Mouse (Mus musculus): ENCODE measurements around the gene Susd5. TPM values are rescaled to one million over a fixed set of nuclear protein-coding genes. Genes with fewer than 3 reads are reported as not detected.

Susd5 gene
- polyA plus RNA-seq, 1 experiment from 2014 or later: 0.05 TPM

DNA sequence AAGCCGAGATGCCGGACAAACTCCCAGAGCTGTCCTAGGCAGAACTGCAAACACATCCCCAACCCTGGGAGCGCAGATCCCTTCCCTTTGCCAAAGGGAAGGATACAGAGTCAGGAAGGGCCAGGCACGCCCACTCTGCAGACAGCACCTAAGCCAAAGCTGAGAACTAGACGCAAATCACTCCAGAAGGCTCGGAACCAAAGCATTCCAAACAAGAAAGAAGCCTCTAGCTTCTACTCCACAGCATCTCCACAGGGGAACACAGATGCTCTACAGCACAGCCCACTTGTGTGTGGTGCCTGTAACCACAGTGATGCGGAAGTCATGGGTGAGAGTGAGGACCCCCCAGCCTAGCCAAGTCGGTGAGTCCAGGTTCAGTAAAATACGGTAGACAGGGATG, 31.8 kb upstream of the Susd5 start:
- 70% methylated on average over 9 of the region's 9 CpGs for WGBS
- Histone ChIP-seq H3K4me2 (ENCODE audit: low read length) (peak overlapping the region; percentile 70), H3K4me3 (ENCODE audit: low read depth, low read length) (peak overlapping the region; percentile 69; the same call in 1 of the 2 replicates), H3K4me1 (ENCODE audit: control insufficient read depth, insufficient read depth, low read length) (peaks cover 8% of the 10 kb centered on the region), H3K27me3 (replicated peaks; ENCODE audit: control insufficient read depth, insufficient read depth, low read length) (no peaks in the 10 kb centered on the region), H3K27ac (ENCODE audit: low read depth, low read length) (no peak overlapping the region), H3K36me3 (ENCODE audit: control insufficient read depth, insufficient read depth, low read length) (no peaks in the 10 kb centered on the region), H3K9ac (ENCODE audit: low read length) (peak overlapping the region; percentile 76; the same call in 1 of the 2 replicates), H3K9me3 (replicated peaks; ENCODE audit: control insufficient read depth, low read length) (no peaks in the 10 kb centered on the region)
- no peak for DNase-seq (ENCODE audit: low spot score)
- ATAC-seq: no peak

- Histone ChIP-seq H3K27me3 (replicated peaks; ENCODE audit: control insufficient read depth, insufficient read depth, low read length) (no peaks in the 10 kb centered on the region), H3K9ac (ENCODE audit: low read length) (peak overlapping the region; percentile 76), H3K36me3 (ENCODE audit: control insufficient read depth, insufficient read depth, low read length) (no peaks in the 10 kb centered on the region), H3K4me3 (ENCODE audit: low read depth, low read length) (peak overlapping the region; percentile 69), H3K4me1 (ENCODE audit: control insufficient read depth, insufficient read depth, low read length) (peaks cover 8% of the 10 kb centered on the region), H3K9me3 (replicated peaks; ENCODE audit: control insufficient read depth, low read length) (no peaks in the 10 kb centered on the region), H3K27ac (ENCODE audit: low read depth, low read length) (no peak overlapping the region), H3K4me2 (ENCODE audit: low read length) (peak overlapping the region; percentile 70)
- ATAC-seq: no peak
- DNase-seq (ENCODE audit: low spot score): peak; percentile 57
- 7% methylated on average over 8 of the region's 8 CpGs for WGBS
Observed at GRCm38 (mm10) chr9:114025846-114026245, 31.1 kb upstream of the Susd5 start.

- DNase-seq (ENCODE audit: low spot score): peak; percentile 96
- H3K27me3 ChIP-seq (replicated peaks; ENCODE audit: control insufficient read depth, insufficient read depth, low read length): no peaks in the 10 kb centered on the region
- peaks cover 8% of the 10 kb centered on the region for H3K4me1 ChIP-seq (ENCODE audit: control insufficient read depth, insufficient read depth, low read length)
- H3K27ac ChIP-seq (ENCODE audit: low read depth, low read length): peak overlapping the region; percentile 75
- under 1% methylated on average over 33 of the region's 52 CpGs for WGBS
- H3K9me3 ChIP-seq (replicated peaks; ENCODE audit: control insufficient read depth, low read length): no peaks in the 10 kb centered on the region
- ATAC-seq: peak; percentile 98
- peak overlapping the region; percentile 70 for H3K4me2 ChIP-seq (ENCODE audit: low read length)
- H3K36me3 ChIP-seq (ENCODE audit: control insufficient read depth, insufficient read depth, low read length): no peaks in the 10 kb centered on the region
- peak overlapping the region; percentile 69 for H3K4me3 ChIP-seq (ENCODE audit: low read depth, low read length)
- H3K9ac ChIP-seq (ENCODE audit: low read length): peak overlapping the region; percentile 76
Observed at GRCm38 (mm10) chr9:114026261-114026934, 30.5 kb upstream of the Susd5 start.

DNA sequence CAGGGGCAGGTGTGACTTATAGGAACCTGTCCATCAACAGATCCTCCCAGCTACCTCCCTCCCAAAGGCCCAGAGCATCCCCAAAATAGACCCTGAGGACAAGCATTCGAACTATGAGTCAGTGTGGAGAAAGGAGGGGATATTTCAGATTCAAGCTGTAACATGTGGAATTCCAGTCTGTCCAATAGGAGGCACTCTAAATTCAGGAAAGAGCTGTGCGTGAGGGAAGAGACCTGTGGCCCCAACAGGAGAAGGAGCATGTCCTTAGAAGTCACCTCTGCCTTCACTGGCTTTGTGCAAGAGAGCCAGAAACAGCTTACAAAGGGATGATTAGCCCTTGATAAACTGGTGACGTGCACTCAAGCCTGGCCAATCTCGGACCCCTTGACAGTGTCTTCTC, 16.0 kb upstream of the Susd5 start:
- 75% methylated on average over 4 of the region's 4 CpGs for WGBS
- DNase-seq (ENCODE audit: low spot score): no peak

DNA sequence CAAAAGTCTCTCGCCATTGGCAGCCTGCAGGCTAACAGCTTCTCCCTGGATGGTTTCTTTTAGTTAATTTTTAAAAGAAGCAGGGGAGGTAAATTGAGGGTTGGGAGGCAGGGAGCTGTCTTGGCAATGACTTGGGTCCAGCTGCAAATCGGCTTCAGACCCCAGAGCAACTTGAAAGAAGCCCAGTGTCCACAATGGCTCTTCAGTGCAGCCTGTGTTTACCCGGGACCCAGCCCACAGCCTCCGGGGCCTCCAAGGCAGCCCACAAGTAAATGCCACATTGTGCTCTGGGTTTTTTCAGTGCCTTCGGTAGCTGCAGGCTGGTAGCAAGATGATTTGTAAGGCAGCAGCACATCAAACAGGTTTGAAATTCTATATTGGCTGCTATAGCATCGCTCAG, 14.4 kb upstream of the Susd5 start:
- 25% methylated on average over 6 of the region's 6 CpGs for WGBS
- Histone ChIP-seq H3K27me3 (replicated peaks; ENCODE audit: control insufficient read depth, insufficient read depth, low read length) (no peaks in the 10 kb centered on the region), H3K36me3 (ENCODE audit: control insufficient read depth, insufficient read depth, low read length) (no peaks in the 10 kb centered on the region), H3K9me3 (replicated peaks; ENCODE audit: control insufficient read depth, low read length) (no peaks in the 10 kb centered on the region), H3K9ac (ENCODE audit: low read length) (no peak overlapping the region), H3K27ac (ENCODE audit: low read depth, low read length) (no peak overlapping the region), H3K4me1 (ENCODE audit: control insufficient read depth, insufficient read depth, low read length) (no peaks in the 10 kb centered on the region), H3K4me2 (ENCODE audit: low read length) (no peak overlapping the region), H3K4me3 (ENCODE audit: low read depth, low read length) (no peak overlapping the region)
- ATAC-seq (no peak), DNase-seq (ENCODE audit: low spot score) (no peak)

More for the DNA sequence above, 16.0 kb upstream of the Susd5 start:
- Histone ChIP-seq H3K27me3 (replicated peaks; ENCODE audit: control insufficient read depth, insufficient read depth, low read length) (no peaks in the 10 kb centered on the region), H3K4me2 (ENCODE audit: low read length) (no peak overlapping the region), H3K4me1 (ENCODE audit: control insufficient read depth, insufficient read depth, low read length) (no peaks in the 10 kb centered on the region), H3K27ac (ENCODE audit: low read depth, low read length) (no peak overlapping the region), H3K36me3 (ENCODE audit: control insufficient read depth, insufficient read depth, low read length) (no peaks in the 10 kb centered on the region), H3K4me3 (ENCODE audit: low read depth, low read length) (no peak overlapping the region), H3K9ac (ENCODE audit: low read length) (no peak overlapping the region), H3K9me3 (replicated peaks; ENCODE audit: control insufficient read depth, low read length) (no peaks in the 10 kb centered on the region)
- no peak for ATAC-seq

- ATAC-seq: no peak
- Histone ChIP-seq H3K27me3 (replicated peaks; ENCODE audit: control insufficient read depth, insufficient read depth, low read length) (no peaks in the 10 kb centered on the region), H3K36me3 (ENCODE audit: control insufficient read depth, insufficient read depth, low read length) (no peaks in the 10 kb centered on the region), H3K9ac (ENCODE audit: low read length) (no peak overlapping the region), H3K4me1 (ENCODE audit: control insufficient read depth, insufficient read depth, low read length) (no peaks in the 10 kb centered on the region), H3K9me3 (replicated peaks; ENCODE audit: control insufficient read depth, low read length) (no peaks in the 10 kb centered on the region), H3K4me2 (ENCODE audit: low read length) (no peak overlapping the region), H3K4me3 (ENCODE audit: low read depth, low read length) (no peak overlapping the region), H3K27ac (ENCODE audit: low read depth, low read length) (no peak overlapping the region)
- WGBS: 51% methylated on average over 3 of the region's 3 CpGs
- DNase-seq (ENCODE audit: low spot score): peak; percentile 11
Observed at GRCm38 (mm10) chr9:114044446-114044845, 12.5 kb upstream of the Susd5 start.

DNA sequence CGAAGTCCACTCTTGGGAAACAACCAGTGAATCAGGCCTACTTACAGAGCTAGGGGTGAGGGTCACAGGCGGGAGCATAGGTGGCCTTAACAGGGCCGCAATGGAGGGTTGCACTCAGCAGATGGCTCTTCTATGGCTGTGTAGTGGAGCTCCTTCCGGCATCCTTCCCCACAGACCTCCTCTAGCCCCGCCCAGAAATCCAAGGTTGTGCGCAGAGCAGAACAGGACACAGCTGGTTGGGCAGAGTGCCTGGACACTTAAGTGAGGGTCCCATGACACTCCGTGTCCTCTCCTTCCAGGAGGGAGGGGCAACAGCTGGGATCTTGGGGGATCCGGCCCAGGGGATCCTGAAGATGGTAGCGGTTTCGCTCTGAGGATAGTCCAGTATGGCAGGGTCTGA, 10.9 kb upstream of the Susd5 start, which contains the start of gene Fbxl2:
Fbxl2 (minus strand) TSS at position 164 of the 400 bp plus-strand sequence.
- Histone ChIP-seq H3K4me1 (ENCODE audit: control insufficient read depth, insufficient read depth, low read length) (no peaks in the 10 kb centered on the region), H3K9ac (ENCODE audit: low read length) (no peak within 1 kb of the TSS), H3K27me3 (replicated peaks; ENCODE audit: control insufficient read depth, insufficient read depth, low read length) (no peaks in the 10 kb centered on the region), H3K27ac (ENCODE audit: low read depth, low read length) (no peak within 1 kb of the TSS), H3K36me3 (ENCODE audit: control insufficient read depth, insufficient read depth, low read length) (no peaks in the 10 kb centered on the region), H3K4me3 (ENCODE audit: low read depth, low read length) (no peak within 1 kb of the TSS), H3K4me2 (ENCODE audit: low read length) (no peak within 1 kb of the TSS), H3K9me3 (replicated peaks; ENCODE audit: control insufficient read depth, low read length) (no peaks in the 10 kb centered on the region)
- WGBS: 90% methylated on average over 10 of the region's 10 CpGs
- DNase-seq (ENCODE audit: low spot score) (no peak), ATAC-seq (no peak)

GRCm38 (mm10) chr9:114046676-114047075, 10.3 kb upstream of the Susd5 start:
- Histone ChIP-seq H3K4me2 (ENCODE audit: low read length) (no peak overlapping the region), H3K27ac (ENCODE audit: low read depth, low read length) (no peak overlapping the region), H3K36me3 (ENCODE audit: control insufficient read depth, insufficient read depth, low read length) (no peaks in the 10 kb centered on the region), H3K4me1 (ENCODE audit: control insufficient read depth, insufficient read depth, low read length) (no peaks in the 10 kb centered on the region), H3K9ac (ENCODE audit: low read length) (no peak overlapping the region), H3K27me3 (replicated peaks; ENCODE audit: control insufficient read depth, insufficient read depth, low read length) (no peaks in the 10 kb centered on the region), H3K4me3 (ENCODE audit: low read depth, low read length) (no peak overlapping the region), H3K9me3 (replicated peaks; ENCODE audit: control insufficient read depth, low read length) (no peaks in the 10 kb centered on the region)
- ATAC-seq (no peak), DNase-seq (ENCODE audit: low spot score) (no peak)
- 90% methylated on average over 7 of the region's 7 CpGs for WGBS

DNA sequence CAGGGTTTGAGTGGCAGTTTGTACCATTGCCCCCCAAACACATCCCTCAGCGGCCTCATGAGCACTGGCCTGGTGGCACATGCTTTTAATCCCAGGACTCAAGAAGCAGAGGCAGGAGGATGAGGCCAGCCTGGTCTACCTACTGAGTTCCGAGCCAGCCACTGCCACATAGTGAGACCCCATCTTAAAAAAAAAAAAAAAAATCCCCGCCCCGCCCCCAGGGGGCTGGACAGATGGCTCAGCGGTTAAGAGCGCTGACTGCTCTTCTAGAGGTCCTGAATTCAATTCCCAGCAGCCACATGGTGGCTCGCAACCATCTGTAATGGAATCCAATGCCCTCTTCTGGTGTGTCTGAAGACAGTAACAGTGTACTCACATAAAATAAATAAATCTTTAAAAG, 6.8 kb upstream of the Susd5 start:
- Histone ChIP-seq H3K4me1 (ENCODE audit: control insufficient read depth, insufficient read depth, low read length) (no peaks in the 10 kb centered on the region), H3K27ac (ENCODE audit: low read depth, low read length) (no peak overlapping the region), H3K4me2 (ENCODE audit: low read length) (no peak overlapping the region), H3K4me3 (ENCODE audit: low read depth, low read length) (no peak overlapping the region), H3K27me3 (replicated peaks; ENCODE audit: control insufficient read depth, insufficient read depth, low read length) (no peaks in the 10 kb centered on the region), H3K9ac (ENCODE audit: low read length) (no peak overlapping the region), H3K36me3 (ENCODE audit: control insufficient read depth, insufficient read depth, low read length) (no peaks in the 10 kb centered on the region), H3K9me3 (replicated peaks; ENCODE audit: control insufficient read depth, low read length) (no peaks in the 10 kb centered on the region)
- no peak for DNase-seq (ENCODE audit: low spot score)
- ATAC-seq: no peak
- WGBS: 87% methylated on average over 7 of the region's 7 CpGs
